Mouse (Mus musculus): ENCODE measurements around the gene Igsf23.
"Not testable (repeated sequence)": the region's sequence is repeated elsewhere in the genome, so short reads cannot be mapped to it uniquely, and the experiment has no call there.

Igsf23 gene

DNA sequence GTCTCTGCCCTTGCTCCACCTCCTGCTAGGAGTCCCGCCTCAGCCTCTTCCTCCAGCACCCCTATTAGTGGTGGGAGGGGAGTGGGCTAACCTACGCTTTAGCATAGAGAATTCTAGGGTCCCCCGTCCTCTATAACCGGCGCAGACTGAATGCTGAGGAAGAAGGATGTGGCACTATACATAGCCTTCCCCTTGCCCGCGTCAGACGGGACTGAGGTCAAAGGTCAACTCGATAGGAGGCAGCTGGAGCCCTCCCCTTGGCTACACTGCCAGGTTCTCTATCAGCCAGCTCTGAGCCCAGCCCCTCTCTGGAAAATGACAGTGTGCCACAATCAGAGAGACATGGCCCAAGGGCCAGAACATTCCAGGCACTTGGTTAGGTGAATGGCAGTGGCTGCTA, at the start of gene Igsf23:
Igsf23 (minus strand) TSS at position 168 of the 400 bp plus-strand sequence.
- in situ Hi-C loops (cut with MboI; ENCODE audit: unreplicated experiment in 2 of 2): loop anchor here in 1 of 2 experiments (10.0 kb wide), 1 partner anchor 156 kb away; the partner anchor contains the start of gene Cblc

DNA sequence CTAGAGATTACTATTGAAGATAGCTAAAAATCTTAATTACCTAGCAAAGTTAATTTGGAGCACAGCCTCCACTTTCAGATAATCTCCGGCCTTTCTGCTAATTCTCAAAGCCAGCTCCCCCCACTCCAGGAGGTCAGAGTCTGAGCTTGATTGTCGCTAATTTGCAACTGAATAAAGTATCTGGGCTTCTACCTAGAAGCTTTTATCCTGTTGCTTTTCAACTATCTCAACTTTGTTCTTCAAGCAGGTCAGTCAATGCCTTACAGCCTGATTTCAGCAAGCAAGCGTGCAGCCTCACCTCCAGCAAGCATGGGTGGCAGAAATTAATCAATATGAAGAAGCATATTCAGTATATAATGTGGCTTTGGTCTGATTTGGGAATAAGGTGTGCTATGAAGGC, 46.2 kb upstream of the Igsf23 start:
- in situ Hi-C loops (cut with MboI; ENCODE audit: unreplicated experiment in 2 of 2): not testable (repeated sequence)

DNA sequence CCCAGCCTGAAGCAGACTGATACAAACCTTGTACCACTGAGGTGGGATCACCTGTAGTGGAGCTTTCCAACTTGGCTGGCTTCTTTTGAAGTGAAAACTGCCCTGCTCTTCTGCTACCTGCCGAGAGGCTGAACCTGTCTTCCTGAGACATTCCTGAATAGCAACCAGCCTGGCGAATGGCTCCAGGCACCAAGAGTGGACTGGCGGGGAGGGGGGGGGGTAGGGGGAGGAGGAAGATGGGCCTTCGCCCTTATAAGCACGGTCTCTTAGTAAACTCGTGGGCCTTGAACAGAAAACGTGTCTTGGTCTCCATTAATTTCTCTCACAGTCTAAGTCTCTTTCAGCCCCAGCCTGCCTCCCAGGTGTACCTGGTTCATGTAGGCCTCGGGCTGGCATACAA, 40.6 kb upstream of the Igsf23 start, which contains the start of gene Nlrp9b:
Nlrp9b (plus strand) TSS at position 301 of the 400 bp plus-strand sequence.
- in situ Hi-C loops (cut with MboI; ENCODE audit: unreplicated experiment in 2 of 2): not testable (repeated sequence)

DNA sequence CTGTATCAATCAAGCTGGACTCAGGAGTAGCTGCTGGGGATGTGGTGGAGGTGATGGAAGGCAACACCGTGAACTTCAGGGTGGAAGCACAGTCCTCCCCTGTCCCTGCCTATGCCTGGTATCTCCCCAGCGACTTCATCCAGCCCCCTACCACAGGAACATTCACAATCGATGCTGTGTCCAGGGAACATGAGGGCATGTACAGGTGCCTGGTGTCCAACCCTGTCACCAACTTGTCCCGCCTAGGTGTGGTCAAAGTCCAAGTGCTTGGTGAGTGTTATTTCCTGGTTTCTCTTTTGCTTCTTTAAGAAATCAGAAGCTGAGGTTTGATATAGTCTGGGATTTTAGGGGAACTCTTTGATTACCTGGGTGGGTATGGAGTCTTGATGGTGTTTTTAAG, 21.0 kb upstream of the Igsf23 start:
- in situ Hi-C loops (cut with MboI; ENCODE audit: unreplicated experiment in 2 of 2): no loop called here

DNA sequence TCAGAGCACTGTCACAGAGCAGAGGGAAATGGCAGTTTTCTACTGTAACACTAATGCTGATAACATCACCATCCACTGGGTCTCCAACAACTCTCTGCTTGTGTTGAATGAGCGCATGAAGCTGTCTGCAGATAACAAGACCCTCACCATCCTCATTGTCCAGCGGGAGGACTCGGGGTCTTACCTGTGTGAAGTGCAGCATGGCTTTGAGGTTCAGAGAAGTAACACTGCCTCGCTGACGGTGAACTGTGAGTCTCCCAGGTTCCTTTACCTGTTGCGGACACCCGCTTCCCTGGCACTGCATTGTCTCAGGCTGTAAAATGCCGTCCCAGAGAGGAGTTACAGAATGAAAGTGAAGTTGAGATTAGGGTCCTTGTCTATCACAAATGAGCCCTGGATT, 19.6 kb upstream of the Igsf23 start:
- in situ Hi-C loops (cut with MboI; ENCODE audit: unreplicated experiment in 2 of 2): no loop called here

- in situ Hi-C loops (cut with MboI; ENCODE audit: unreplicated experiment in 2 of 2): loop anchor here in 1 of 2 experiments (10.0 kb wide), 1 partner anchor 175 kb away; the partner anchor contains the start of gene Cblc
These were observed 19.1 kb upstream of the Igsf23 start for GRCm38 (mm10) chr7:19969541-19970090.

- in situ Hi-C loops (cut with MboI; ENCODE audit: unreplicated experiment in 2 of 2): loop anchor here in 1 of 2 experiments (10.0 kb wide), 1 partner anchor 174 kb away; the partner anchor contains the start of gene Cblc
These were observed 18.6 kb upstream of the Igsf23 start for GRCm38 (mm10) chr7:19969106-19969505.

DNA sequence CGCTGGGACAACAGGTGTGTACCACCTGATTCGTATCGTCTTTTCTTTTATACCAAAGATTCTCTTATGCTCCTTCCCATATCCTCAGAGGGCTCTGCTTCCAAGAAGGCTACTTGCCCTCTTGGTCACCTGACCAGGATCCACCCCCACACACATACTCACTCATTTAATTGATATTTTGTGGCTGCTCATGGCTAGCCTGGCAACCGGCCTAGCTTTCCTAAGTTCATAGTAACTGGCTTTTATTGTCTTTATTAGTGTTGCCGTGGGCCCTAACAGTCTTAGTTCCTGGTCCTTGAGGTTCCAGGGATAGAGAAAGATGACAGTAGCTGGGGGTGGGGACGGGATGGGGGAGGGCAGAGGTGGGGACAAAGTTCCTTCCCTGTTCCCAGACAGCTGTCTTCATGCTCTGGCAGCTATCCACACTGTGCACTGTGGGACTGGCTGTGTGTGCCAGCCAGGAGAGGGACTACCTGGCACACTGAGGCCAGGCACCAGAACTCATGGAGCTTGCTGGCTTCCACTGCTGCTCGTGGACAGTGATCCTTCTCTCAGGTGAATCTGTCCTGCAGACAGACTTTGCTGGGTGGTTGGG, 14.5 kb upstream of the Igsf23 start, which contains the start of gene Ceacam20:
Ceacam20 (plus strand) TSS at position 428 of the 595 bp plus-strand sequence.
- in situ Hi-C loops (cut with MboI; ENCODE audit: unreplicated experiment in 2 of 2): loop anchor here in 1 of 2 experiments (10.0 kb wide), 1 partner anchor 170 kb away; the partner anchor contains the start of gene Cblc

GRCm38 (mm10) chr7:19962423-19962822, 11.9 kb upstream of the Igsf23 start:
- in situ Hi-C loops (cut with MboI; ENCODE audit: unreplicated experiment in 2 of 2): loop anchor here in 1 of 2 experiments (10.0 kb wide), 1 partner anchor 168 kb away; the partner anchor contains the start of gene Cblc

DNA sequence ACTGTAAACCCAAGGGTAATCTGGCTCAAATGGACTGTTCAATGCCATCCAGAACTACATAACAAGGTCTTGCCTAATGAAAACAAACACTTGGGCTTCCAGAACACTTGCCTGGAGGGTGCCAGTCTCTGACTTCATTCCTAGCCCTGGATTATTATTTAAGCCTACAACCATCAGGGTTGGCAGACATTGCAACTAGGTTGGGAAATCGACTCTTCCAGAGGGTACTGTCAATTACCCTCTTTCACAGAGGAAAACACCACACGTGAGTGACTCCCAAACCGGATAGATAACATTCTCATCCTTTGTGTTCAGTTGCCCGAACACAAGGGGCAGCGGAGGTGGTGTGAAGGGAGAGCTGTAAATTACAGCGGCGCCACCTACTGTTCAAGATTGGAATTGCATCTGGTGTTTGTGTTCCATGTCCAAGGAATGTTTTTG, 5.8 kb upstream of the Igsf23 start:
- in situ Hi-C loops (cut with MboI; ENCODE audit: unreplicated experiment in 2 of 2): loop anchor here (5.0 to 10.0 kb wide), 2 partner anchors 44 to 162 kb away; partner anchors contain the start of gene Cblc (in 1 of the 2)

- in situ Hi-C loops (cut with MboI; ENCODE audit: unreplicated experiment in 2 of 2): loop anchor here (5.0 to 10.0 kb wide), 2 partner anchors 44 to 161 kb away; partner anchors contain the start of gene Cblc (in 1 of the 2)
These were observed 5.3 kb upstream of the Igsf23 start for GRCm38 (mm10) chr7:19955861-19956260.

DNA sequence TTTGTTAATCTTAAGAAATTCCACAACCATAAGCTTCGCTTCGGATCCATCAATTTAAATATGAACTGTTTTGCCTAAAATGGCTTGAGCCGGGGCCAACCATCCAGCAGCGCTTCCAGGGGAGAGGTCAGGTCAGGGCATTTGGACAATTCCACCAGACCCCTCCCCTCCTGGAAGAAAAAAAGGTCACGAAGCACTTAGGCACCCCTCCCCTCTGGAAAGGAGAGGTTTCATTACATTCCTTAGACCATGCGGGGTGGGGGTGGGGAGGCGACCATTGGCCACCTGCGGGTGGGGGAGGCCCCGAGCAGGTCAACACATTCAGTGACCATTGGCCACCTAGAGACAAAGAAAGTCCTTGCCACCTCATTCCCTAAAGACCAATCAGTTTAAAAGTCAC, 2.5 kb upstream of the Igsf23 start:
- in situ Hi-C loops (cut with MboI; ENCODE audit: unreplicated experiment in 2 of 2): loop anchor here in 1 of 2 experiments (10.0 kb wide), 1 partner anchor 158 kb away; the partner anchor contains the start of gene Cblc

- in situ Hi-C loops (cut with MboI; ENCODE audit: unreplicated experiment in 2 of 2): loop anchor here in 1 of 2 experiments (10.0 kb wide), 1 partner anchor 158 kb away; the partner anchor contains the start of gene Cblc
These were observed 1.9 kb upstream of the Igsf23 start for GRCm38 (mm10) chr7:19952320-19952986.

DNA sequence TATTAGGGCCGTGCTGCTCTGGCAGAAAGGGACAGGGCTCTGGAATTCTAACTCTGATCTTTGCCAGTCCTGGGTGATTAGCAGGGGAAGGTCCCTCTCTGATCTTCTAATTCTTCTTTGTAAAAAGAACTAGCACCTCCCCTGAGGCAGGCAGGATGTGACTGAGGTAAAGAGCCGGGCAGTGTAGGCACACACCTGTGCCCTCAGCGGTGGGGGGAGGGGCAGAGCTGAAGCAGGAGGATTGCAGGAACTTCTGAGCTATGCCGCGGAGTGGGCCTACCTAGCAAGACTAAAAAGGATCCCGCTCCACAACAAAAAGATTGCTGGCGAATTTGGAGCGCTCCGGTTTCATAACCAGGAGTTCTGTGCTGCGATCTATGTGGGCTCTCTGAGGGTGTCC, 560 bp downstream of the Igsf23 start:
- in situ Hi-C loops (cut with MboI; ENCODE audit: unreplicated experiment in 2 of 2): loop anchor here in 1 of 2 experiments (10.0 kb wide), 1 partner anchor 155 kb away; the partner anchor contains the start of gene Cblc

GRCm38 (mm10) chr7:19948956-19949355, 1.6 kb downstream of the Igsf23 start:
- in situ Hi-C loops (cut with MboI; ENCODE audit: unreplicated experiment in 2 of 2): no loop called here

GRCm38 (mm10) chr7:19945821-19946515, 4.6 kb downstream of the Igsf23 start:
- in situ Hi-C loops (cut with MboI; ENCODE audit: unreplicated experiment in 2 of 2): no loop called here

GRCm38 (mm10) chr7:19945201-19945600, 5.4 kb downstream of the Igsf23 start:
- in situ Hi-C loops (cut with MboI; ENCODE audit: unreplicated experiment in 2 of 2): no loop called here

DNA sequence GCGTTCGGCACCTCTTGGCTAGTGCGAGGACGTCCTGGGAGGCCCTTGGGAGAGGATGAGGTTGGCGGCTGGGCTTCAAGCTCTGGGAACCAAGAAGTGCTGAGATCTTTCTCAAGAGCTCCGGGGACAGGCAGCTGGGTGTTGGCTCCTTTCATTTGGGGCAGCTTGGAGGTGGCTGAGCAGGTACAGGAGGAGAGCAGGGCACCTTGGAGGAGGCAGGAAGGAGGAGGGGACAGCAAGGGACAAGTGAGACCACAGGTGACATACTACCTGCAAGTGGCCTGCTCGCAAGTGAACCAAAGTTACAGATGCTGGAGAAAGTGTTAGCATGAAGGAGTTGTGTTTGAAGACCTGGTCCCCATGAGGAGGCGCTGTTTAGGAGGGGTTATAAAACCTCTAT, 5.8 kb downstream of the Igsf23 start:
- in situ Hi-C loops (cut with MboI; ENCODE audit: unreplicated experiment in 2 of 2): no loop called here

DNA sequence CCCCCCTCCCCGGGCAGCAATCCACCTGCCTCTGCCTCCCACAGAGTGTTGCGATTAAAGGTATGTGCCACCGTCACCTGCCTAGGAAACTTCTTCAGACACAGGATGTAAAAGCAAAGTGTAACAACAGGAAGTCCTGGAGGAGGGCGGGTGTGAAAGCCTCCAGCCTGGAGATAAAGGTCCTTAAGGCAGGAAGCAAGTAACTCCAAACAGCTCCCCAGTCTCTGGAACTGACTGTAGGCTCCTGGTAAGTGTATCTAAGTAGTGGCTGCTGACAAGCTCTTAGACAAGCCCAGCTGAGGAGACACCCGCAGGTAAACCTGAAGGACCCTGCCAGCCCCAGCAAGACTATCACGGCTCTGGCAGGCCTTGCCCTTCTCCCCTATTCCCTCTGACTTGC, 10.3 kb downstream of the Igsf23 start:
- in situ Hi-C loops (cut with MboI; ENCODE audit: unreplicated experiment in 2 of 2): no loop called here

DNA sequence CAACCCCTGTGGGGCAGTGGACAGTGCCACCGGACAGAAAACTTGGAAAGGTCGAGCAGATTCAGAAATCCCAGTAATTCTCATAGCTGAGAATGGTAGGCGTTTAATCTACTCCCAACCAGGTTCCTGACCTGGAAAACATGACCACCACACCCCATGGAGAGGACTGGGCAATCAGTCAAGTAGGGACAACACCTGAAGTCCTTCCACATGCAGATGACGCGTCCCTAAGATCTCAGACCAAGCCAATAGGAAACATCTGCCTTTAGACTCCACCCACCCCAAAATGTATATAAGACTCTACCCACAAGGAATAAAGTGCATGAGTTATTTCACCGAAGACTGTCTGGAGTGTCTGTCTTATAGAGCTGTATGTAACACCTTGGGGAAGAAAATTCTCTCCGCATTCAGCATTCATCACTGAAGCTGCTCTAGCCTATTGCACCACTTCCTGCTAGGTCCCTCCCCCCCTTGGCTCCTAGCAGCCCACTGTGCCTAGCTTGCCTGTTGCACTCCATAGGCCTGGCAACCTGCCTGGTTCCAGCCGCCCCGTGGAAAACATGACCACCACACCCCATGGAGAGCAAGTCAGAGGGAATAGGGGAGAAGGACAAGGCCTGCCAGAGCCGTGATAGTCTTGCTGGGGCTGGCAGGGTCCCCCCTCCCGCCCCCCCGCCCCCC, 10.9 kb downstream of the Igsf23 start:
- in situ Hi-C loops (cut with MboI; ENCODE audit: unreplicated experiment in 2 of 2): no loop called here

All from v-Abl transformed pro-B cells (cell line).